Mouse (Mus musculus) stomach, embryonic 16.5 days (tissue): ENCODE results near the gene Bmp2k. TPM values are rescaled to one million over a fixed set of nuclear protein-coding genes. Genes with fewer than 3 reads are reported as not detected.

Experiments used
- ATAC-seq: fragments of 200-750 bp; cut with Nextera tagmentation; 2 replicates; pipeline ENCODE4 v1.8.0; 2017; ENCODE audit warnings: moderate number of reproducible peaks, moderate TSS enrichment; ENCODE audit not compliant: insufficient read depth, low FRiP score
- H3K27ac ChIP-seq: fragments of 300-500 bp; sonication (generic); 2 replicates; pipeline ENCODE4 v1.5.1; 2014; ENCODE audit warnings: low read length
- H3K27me3 ChIP-seq: fragments of 300-500 bp; sonication (generic); 2 replicates; pipeline ENCODE4 v1.6.1; 2014; ENCODE audit warnings: low read length, control low read depth, mixed read lengths; ENCODE audit not compliant: control insufficient read depth, insufficient read depth
- H3K36me3 ChIP-seq: fragments of 300-500 bp; sonication (generic); 2 replicates; pipeline ENCODE4 v1.6.1; 2014; ENCODE audit warnings: low read length; ENCODE audit not compliant: control insufficient read depth, insufficient read depth
- H3K4me1 ChIP-seq: fragments of 300-500 bp; sonication (generic); 2 replicates; pipeline ENCODE4 v1.6.1; 2014; ENCODE audit warnings: low read length, control low read depth, mixed read lengths; ENCODE audit not compliant: control insufficient read depth, insufficient read depth
- H3K4me2 ChIP-seq: fragments of 300-500 bp; sonication (generic); 2 replicates; pipeline ENCODE4 v1.6.1; 2014; ENCODE audit warnings: low read depth, low read length, mixed read lengths
- H3K4me3 ChIP-seq: fragments of 300-500 bp; sonication (generic); replicated peaks from 2 replicates; pipeline ENCODE4 v1.5.1; 2014; ENCODE audit warnings: mild to moderate bottlenecking, low read length
- H3K9ac ChIP-seq: fragments of 300-500 bp; sonication (generic); 2 replicates; pipeline ENCODE4 v1.6.1; 2014; ENCODE audit warnings: low read length
- H3K9me3 ChIP-seq: fragments of 300-500 bp; sonication (generic); replicated peaks from 2 replicates; pipeline ENCODE4 v1.6.1; 2016; ENCODE audit warnings: low read length, control low read depth; ENCODE audit not compliant: control insufficient read depth
- WGBS: fragments of 180-500 bp; shearing (Covaris S2); extraction: QIAGEN DNeasy Blood & Tissue Kit; methylation state at CpG from one replicate; pipeline ENCODE4 v1.1.7; 2014; 5-methylcytosine and 5-hydroxymethylcytosine counted together
- polyA plus RNA-seq: library from polyadenylated mRNA; unstranded; fragments of >200 nt; fragmentation: Nextera tagmentation; extraction: Ambion mirVana; gene quantifications from 2 replicates; pipeline ENCODE4 v1.2.1, GENCODE M21; 2015

Bmp2k gene
- polyA plus RNA-seq, 1 experiment from 2014 or later = 10.2 TPM

GRCm38 (mm10) chr5:97055511-97056068, 58.1 kb downstream of the Bmp2k start:
- Histone ChIP-seq H3K9ac (no peak overlapping the region), H3K9me3 (no peaks in the 10 kb centered on the region), H3K27me3 (no peaks in the 10 kb centered on the region), H3K4me3 (no peak overlapping the region), H3K4me1 (no peaks in the 10 kb centered on the region), H3K4me2 (no peak overlapping the region), H3K36me3 (peaks cover 3% of the 10 kb centered on the region), H3K27ac (no peak overlapping the region)
- no peak for ATAC-seq
- 2% methylated on average over 1 of the region's 1 CpGs for WGBS

GRCm38 (mm10) chr5:97056359-97056758, 58.9 kb downstream of the Bmp2k start:
- no peak for ATAC-seq
- Histone ChIP-seq H3K4me2 (no peak overlapping the region), H3K4me1 (no peaks in the 10 kb centered on the region), H3K9me3 (no peaks in the 10 kb centered on the region), H3K4me3 (no peak overlapping the region), H3K9ac (no peak overlapping the region), H3K27me3 (no peaks in the 10 kb centered on the region), H3K36me3 (peaks cover 3% of the 10 kb centered on the region), H3K27ac (peak overlapping the region; percentile 21; the same call in 1 of the 2 replicates)
- whole genome bisulfite sequencing = 75% methylated on average over 3 of the region's 3 CpGs

GRCm38 (mm10) chr5:97056791-97057450, 59.4 kb downstream of the Bmp2k start:
- no peak overlapping the region for H3K4me2 ChIP-seq
- ATAC-seq = no peak
- H3K9me3 ChIP-seq = no peaks in the 10 kb centered on the region
- H3K4me1 ChIP-seq = no peaks in the 10 kb centered on the region
- 74% methylated on average over 12 of the region's 12 CpGs for WGBS
- H3K27ac ChIP-seq = peak overlapping the region; percentile 25; the same call in 1 of the 2 replicates
- peaks cover 3% of the 10 kb centered on the region for H3K36me3 ChIP-seq
- H3K4me3 ChIP-seq = no peak overlapping the region
- H3K9ac ChIP-seq = no peak overlapping the region
- no peaks in the 10 kb centered on the region for H3K27me3 ChIP-seq

- H3K36me3 ChIP-seq = peaks cover 7% of the 10 kb centered on the region
- no peaks in the 10 kb centered on the region for H3K9me3 ChIP-seq
- ATAC-seq = no peak
- H3K4me1 ChIP-seq = no peaks in the 10 kb centered on the region
- H3K27ac ChIP-seq = no peak overlapping the region
- no peak overlapping the region for H3K4me2 ChIP-seq
- no peaks in the 10 kb centered on the region for H3K27me3 ChIP-seq
- no peak overlapping the region for H3K4me3 ChIP-seq
- WGBS = 64% methylated on average over 3 of the region's 3 CpGs
- H3K9ac ChIP-seq = no peak overlapping the region
Measured at GRCm38 (mm10) chr5:97060864-97061263, 63.4 kb downstream of the Bmp2k start.

GRCm38 (mm10) chr5:97062041-97062440, 64.6 kb downstream of the Bmp2k start:
- Histone ChIP-seq H3K4me2 (no peak overlapping the region), H3K4me3 (no peak overlapping the region), H3K27me3 (no peaks in the 10 kb centered on the region), H3K27ac (no peak overlapping the region), H3K4me1 (no peaks in the 10 kb centered on the region), H3K9ac (no peak overlapping the region), H3K36me3 (peaks cover 7% of the 10 kb centered on the region), H3K9me3 (no peaks in the 10 kb centered on the region)
- ATAC-seq = no peak
- WGBS = 65% methylated on average over 1 of the region's 1 CpGs

- H3K36me3 ChIP-seq = peaks cover 4% of the 10 kb centered on the region; the same call in 1 of the 2 replicates
- no peaks in the 10 kb centered on the region for H3K9me3 ChIP-seq
- no peaks in the 10 kb centered on the region for H3K27me3 ChIP-seq
- H3K27ac ChIP-seq = no peak overlapping the region
- ATAC-seq = no peak
- no peak overlapping the region for H3K4me3 ChIP-seq
- H3K9ac ChIP-seq = no peak overlapping the region
- no peak overlapping the region for H3K4me2 ChIP-seq
- WGBS = 88% methylated on average over 4 of the region's 4 CpGs
- H3K4me1 ChIP-seq = no peaks in the 10 kb centered on the region
Measured at GRCm38 (mm10) chr5:97065746-97066145, 68.3 kb downstream of the Bmp2k start.

- Histone ChIP-seq H3K9me3 (no peaks in the 10 kb centered on the region), H3K9ac (no peak overlapping the region), H3K27ac (no peak overlapping the region), H3K27me3 (no peaks in the 10 kb centered on the region), H3K4me3 (no peak overlapping the region), H3K4me2 (no peak overlapping the region), H3K4me1 (no peaks in the 10 kb centered on the region), H3K36me3 (no peaks in the 10 kb centered on the region)
- 91% methylated on average over 11 of the region's 11 CpGs for WGBS
- no peak for ATAC-seq
Measured at GRCm38 (mm10) chr5:97075476-97076151, 78.1 kb downstream of the Bmp2k start.

- WGBS = 86% methylated on average over 5 of the region's 5 CpGs
- H3K27me3 ChIP-seq = no peaks in the 10 kb centered on the region
- ATAC-seq = no peak
- H3K9ac ChIP-seq = no peak overlapping the region
- no peaks in the 10 kb centered on the region for H3K9me3 ChIP-seq
- no peak overlapping the region for H3K27ac ChIP-seq
- no peaks in the 10 kb centered on the region for H3K36me3 ChIP-seq
- no peaks in the 10 kb centered on the region for H3K4me1 ChIP-seq
- H3K4me3 ChIP-seq = no peak overlapping the region
- no peak overlapping the region for H3K4me2 ChIP-seq
Measured at GRCm38 (mm10) chr5:97076167-97076566, 78.7 kb downstream of the Bmp2k start.

- Histone ChIP-seq H3K27ac (no peak overlapping the region), H3K4me3 (no peak overlapping the region), H3K4me2 (no peak overlapping the region), H3K36me3 (no peaks in the 10 kb centered on the region), H3K4me1 (no peaks in the 10 kb centered on the region), H3K9me3 (no peaks in the 10 kb centered on the region), H3K9ac (no peak overlapping the region), H3K27me3 (no peaks in the 10 kb centered on the region)
- 56% methylated on average over 7 of the region's 7 CpGs for WGBS
- ATAC-seq = no peak
Measured at GRCm38 (mm10) chr5:97077676-97078075, 80.2 kb downstream of the Bmp2k start.
